Mouse (Mus musculus) embryo, embryonic 9.5 days (tissue): Measurements from ENCODE around the gene Cdhr2.

Source experiments
- DNase-seq: peaks from one replicate; pipeline ENCODE4 v3.0.0-alpha.2; 2017; ENCODE audit errors: extremely low spot score

Cdhr2 gene

DNA sequence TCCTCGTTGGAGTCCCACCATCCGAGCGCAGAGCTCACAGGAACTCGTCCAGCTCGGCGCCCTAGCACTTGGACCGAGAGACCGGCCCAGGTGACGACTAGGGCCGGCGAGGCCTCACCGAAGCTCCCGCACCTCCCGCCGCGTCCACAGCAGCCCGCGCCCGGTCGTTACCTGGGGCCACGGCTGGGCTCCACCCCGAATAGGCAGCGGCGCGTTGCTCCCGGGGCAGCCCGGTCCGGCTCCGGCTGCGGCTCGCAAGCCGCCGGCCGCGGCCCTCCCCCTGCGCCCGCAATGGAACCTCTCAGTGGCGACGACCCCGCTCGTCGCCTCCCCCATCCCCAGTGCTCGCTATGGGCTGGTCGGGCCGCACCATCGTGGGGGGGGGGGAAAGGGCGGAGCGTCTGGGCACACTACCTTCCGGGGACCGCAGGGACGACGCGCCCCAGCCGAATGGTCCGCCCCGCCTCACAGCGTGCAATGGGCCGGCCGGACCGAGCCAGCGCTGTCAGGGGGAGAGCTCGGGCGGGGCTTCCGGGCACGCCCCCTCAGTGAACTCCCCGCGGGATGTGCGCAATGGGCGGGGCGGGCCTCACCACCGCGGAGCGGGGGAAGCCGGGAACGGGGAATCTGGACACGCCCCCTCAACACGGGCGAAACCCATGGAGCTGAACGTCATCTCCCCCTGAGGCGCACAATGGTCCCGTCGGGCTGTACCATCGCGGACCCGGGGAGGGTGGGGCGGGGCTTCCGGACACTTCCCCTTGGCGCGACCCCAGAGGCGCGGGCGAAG is 7.5 kb upstream of the Cdhr2 start, which contains the start of gene Rnf44:
Rnf44 (minus strand) TSS at position 350 of the 790 bp plus-strand sequence.
- DNase-seq = peak; percentile 100

DNA sequence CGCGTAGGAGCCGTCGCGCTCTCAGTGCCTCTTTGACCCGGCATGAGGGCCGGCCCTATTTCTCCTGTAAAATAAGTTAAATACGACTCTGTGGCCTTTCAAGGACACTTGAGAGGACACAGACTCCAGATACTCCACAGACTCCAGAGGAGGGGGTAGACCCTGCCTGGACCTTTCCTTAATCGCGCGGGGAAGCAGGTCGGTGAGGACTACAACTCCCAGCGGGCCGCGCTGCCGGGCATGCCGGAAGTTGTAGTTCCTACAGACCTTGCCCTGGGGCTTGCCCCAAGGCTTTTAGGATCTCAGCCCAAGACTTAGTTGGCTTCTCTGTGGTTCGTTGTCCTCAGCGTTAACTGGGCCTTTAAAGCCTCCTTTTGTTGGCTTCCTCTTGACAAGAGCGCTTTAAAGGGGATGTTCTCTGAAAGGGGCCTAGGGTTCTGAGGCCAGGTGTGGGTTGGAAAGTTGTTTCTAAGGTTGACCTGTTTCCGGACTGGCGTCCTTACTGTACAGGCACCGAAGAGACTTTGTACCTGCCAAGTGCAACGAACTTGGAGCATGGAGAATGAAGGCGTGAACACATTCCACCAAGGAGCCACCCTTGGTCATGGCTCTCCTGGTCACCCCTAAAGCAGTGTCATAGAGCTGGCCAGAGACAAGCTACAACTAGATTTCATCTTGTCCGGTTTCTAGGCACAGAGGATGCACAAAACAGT is 6.8 kb upstream of the Cdhr2 start:
- no peak for DNase-seq

DNA sequence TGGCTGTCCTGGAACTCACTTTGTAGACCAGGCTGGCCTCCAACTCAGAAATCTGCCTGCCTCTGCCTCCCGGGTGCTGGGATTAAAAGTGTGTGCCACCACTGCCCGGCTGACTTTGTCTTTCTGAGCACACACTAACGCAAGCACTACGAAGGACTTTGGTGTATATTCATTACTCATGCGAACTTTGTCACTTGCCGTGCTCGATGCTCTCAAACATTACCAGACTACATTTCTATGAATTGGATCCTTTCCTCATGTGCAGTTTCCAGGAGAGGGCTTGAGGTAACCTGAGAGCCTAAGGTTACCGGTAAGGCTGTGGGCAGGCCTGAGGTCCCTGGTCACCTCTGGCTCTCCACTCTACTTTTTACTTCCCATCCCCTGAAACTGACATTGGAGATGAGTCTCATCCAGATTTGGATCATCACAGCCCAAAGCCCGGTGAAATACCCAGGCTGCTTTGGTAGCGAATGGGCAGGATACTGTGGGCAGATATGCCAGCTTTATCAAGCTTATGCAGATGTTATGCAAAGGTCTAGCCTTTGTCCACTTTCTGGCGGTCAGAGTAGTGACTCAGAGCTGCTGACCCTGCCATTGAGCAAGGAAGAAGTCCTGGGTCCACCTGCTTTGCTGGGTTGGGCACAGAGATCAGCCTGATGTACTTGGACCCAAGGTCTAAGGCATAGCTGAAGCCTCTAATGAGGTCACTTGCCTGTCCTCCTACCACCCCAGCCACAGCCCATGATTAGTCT is 5.6 kb upstream of the Cdhr2 start:
- no peak for DNase-seq

DNA sequence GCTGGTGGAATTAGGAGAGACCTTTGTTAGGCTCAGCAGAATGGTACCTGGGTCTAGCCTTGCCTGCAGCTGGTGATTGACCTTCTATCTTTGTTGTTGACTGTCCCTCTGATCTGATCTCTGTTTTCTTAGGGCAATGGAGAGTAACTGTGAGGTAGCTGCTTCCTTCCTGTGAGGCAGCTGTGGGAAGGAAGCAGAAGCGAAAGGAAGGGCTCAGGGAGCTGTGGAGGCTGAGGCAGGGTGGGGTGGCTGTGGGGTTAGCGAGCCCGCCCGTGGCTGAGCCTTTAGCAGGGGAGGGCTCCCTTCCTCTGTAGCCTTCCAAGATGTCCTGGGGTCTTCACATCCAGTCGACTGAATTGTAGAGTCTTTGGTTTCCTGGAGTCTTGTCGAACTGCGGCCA is 1.2 kb downstream of the Cdhr2 start:
- no peak for DNase-seq

DNA sequence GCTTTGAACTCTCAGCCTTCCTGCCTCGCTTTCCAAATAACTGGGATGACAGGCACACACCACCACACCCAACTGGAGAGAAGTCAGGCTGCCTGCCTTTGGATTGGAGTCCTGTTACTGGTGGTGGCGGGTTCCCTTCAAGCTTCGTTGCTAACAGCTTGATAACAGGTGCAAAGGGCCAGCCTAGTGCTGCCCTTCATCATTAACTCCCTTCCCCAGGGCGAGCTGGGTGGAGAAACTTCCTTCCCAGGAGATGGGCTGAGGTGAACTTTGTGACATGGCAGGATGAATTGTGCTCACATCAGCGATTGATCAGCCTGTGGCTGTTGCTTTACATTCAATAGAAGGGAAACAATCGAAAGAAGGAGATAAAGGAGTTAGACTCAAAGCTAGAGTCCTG is 3.6 kb downstream of the Cdhr2 start:
- no peak for DNase-seq

DNA sequence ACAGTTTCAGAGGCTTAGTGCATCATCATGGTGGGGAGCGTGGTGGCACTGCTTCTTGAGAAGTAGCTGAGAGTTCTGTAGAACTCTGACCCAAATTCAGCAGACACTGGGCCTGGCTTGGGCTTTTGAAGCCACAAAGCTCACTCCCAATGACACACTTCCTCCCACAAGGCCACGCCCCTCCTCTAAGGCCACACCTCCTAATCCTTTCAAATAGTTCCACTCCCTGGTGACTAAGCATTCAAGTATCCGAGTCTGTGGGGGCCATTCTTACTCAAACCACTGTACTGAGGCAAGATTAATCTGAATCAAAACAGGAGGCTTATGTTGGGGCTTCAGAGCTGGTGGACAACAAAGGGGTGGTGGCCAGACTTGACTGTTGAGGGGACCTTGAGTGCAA is 9.6 kb downstream of the Cdhr2 start:
- no peak for DNase-seq

DNA sequence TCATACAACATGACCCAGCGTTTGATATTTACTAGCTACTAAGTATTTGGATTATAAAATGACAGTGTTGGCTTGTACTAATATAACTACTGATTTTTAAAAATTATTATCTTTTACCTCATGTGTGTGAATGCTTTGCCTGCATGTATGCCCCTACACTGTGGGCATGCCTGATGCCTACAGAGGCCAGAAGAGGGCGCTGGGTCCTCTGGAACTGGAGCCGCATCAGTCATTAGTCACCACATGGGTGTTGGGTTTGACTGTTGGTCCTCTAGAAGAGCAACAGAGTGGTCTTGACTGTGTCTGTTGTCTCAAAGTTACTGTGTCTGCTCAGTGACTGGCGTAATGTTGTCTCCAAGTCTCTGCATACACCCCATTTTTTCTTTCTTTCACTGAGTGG is 13.1 kb downstream of the Cdhr2 start:
- no peak for DNase-seq

DNA sequence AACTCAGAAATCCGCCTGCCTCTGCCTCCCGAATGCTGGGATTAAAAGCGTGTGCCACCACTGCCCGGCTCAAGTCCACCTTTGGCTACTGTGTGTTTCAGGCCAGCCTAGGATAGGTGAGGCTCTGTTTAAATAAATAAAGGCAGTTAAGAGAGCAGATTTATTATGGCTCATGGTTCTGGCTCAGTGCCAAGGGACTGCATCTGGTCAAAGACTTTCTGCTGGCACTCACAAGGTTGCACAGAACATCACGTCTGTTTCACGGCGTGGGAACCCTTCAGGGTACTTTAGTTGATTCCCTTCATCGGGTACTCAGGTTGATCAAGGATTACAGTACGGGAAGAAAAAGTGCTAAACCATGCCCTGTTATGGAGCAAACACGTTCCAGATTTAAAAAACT is 13.7 kb downstream of the Cdhr2 start:
- DNase-seq = no peak

DNA sequence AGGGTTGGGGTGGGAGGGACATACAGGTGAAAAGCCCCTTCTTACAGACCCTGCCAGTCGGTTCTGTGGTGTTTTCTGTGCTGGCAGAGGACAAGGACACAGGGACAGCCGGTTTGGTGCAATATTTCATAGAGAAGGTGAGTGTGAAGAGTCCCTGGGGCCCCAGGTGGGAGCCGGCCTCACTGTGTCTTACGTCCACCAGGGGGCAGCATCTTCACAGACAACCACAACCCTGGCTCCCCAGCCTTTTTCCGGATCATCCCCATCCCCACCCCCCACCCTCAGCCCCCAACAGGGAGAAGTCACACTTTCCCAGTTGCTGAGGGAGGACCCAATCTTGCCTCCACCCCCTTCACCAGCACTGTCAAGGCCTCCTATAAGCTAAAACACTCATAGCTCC is 15.7 kb downstream of the Cdhr2 start:
- peak; percentile 50 for DNase-seq

DNA sequence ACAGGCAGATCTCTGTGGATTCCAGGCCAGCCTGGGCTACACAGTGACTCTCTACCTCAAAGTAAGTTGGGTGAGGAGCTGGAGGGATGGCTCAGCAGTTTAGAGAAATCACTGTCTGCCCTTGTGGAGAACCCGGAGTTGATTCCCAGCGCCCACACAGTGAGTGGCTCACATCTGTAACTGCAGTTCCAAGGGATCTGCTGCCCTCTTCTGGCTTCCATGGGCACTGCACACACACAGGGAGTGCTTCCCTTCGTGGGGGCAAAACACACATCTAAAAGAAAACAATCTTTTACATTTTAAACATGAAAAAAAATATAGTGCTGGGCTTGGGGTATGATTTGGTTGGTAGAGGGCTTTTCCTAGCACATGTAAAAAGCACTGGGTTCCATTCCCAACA is 21.9 kb downstream of the Cdhr2 start:
- DNase-seq = no peak

DNA sequence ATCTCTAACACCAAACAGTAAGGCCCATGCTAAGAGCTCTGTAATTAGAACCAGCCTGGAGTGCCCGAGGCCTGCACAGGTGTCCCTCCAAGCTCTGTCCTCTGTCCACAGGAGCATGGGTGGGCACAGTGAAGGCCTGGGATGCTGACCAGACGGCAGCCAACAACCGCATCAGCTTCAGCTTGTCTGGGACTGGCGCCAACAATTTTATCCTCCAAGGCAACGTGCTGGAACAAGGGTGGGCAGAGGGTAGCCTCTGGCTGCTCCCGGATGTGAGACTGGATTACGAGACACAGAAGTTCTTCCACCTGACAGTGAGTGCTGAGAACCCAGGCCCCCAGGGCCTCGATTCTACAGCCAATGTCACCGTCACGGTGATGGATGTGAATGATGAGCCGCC is 24.9 kb downstream of the Cdhr2 start:
- no peak for DNase-seq

DNA sequence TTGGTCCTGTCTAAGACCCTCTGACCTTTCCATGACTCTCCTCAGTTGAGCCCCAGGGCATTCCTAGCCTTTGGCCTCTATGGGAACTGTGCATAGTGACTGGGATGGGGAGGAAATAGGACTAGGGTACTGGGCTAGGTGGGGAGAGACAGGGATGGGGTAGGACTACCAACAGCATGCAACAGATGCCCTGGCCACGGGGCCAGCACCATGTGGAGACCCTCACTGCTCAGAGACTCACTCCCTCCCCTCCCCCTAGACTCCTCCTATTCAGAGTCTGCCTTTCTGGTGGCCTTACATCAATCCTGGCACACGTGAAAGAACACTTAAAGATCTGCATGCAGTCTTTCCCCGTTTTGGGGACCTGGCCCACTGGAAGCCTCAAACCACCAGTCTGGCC is 35.7 kb downstream of the Cdhr2 start:
- no peak for DNase-seq

DNA sequence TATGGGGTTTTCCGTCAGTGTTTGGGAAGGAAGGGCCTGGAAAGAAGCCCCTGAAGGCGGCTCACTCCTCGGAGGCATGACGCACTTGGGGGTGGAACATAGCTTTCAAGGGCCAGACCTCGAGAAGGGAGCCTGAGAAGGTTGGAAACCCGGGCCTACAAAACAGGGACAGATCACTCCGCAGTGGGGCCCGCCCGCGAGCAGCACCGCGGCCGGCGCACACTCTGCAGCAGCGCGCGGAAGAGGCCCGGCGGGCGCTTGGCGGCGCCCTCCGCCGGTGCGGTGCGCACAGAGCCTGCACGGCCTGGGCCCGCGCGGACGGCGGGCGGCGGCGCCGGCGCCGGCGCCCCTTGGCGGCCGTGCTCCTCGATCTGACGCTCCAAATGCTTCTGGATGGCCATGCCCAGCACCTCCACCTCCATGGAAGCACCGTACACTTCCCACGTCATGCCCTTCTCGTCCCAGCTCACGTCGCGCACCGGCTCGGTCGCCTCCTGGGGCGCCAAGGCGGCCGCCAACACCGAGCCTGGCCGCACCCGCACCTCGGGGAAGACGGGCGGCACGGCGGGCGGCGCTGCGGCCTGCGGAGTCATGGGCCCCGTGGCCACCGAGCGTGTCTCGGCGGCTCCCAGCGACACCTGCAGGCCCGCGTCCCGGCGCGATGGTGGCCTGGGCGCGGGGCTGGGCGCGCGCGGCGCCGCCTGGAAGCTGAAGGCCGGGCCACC is 36.4 kb downstream of the Cdhr2 start:
- peak; percentile 44 for DNase-seq

DNA sequence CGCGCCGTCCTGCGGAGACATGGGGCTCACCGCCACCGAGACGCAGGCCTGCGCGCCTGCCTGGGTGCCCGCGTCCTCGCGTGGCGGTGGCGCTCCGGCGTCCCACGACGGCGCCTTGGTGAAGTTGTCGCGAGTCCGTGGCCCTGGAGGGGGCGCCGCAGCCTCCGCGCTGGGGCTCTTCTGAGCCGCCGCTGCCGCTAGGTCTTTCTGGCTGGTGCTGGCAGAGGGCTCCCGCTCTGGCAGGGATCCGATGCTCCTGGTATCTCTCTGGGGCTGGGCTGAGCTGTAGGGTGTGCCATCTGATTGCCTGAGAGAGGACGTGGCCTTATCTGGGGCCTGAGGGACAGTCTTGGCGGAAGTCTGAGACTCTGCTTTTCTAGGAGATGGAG is 36.9 kb downstream of the Cdhr2 start:
- DNase-seq = no peak

DNA sequence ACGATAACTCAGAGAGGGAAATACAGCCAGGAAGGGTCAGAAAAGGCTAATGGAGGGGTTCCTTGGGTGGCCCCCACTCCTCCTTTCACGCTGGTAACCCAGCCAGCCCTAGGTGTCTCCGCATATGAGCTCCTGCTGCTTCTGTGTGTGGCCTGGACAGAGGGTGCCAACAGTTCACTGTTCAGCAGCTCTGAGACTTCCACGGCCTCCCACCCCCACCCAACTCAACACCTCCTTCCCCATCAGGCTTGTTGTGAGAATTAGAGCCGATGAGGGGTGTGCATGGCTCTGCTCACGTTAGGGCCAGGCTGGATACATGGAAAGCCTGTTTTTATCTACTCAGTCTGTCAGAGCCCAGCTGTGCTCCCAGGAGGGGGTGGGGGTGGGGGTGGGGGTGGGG is 44.8 kb downstream of the Cdhr2 start:
- DNase-seq = no peak

DNA sequence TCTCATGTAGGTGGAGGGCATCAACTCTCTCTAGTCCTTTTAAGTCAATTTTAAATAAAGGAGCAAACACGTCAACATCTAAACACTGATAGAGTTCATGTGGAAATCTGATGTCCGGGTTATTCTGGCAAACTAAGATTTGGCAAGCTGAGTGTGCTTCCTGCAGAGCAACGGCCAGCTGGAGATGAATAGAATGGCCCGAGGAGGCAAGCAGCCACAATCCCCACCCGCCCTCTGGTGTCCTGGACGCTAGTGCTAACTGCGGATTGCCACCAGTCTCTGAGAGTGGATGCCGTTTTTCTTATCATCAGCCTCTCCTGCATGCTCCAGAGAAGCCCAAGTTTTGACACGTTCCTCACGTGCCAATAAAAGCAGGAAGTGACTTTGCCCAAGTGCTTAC is 45.6 kb downstream of the Cdhr2 start:
- DNase-seq = no peak

DNA sequence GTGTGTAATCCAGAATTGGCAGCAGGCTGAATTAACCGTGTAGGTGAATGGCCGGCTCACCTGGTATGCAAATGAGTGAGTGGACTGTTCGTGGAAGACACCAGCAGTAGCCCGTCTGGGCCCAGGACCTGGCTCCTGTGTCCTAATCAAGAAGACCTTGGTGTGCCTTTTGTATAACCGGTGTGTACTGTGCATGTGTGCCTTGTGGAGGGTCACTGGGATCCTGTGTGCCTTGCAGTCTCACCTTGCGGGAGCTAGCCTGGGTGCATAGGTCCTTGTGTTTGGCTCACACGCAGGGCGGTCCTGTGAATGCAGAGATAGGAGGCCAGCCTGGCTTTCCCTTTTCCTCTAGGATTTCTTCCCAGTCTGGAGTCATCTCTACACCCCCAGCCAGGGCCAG is 46.9 kb downstream of the Cdhr2 start:
- no peak for DNase-seq

DNA sequence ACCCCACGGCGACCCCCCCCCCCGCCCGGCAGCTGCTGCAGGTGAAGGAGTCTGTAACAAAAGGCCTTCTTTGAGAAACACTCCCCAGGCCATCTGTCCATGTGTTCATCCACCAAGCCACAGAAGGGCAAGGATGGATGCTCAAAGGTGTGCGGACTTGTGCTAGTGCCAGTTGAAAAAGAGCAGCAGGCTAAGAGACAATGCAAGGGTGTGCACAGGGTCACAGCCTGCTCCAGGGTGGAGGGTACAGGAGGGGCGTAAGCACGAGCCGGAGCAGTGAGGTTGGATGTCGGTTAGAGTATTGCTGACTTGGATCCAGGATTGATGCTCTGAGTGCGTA is 47.4 kb downstream of the Cdhr2 start:
- no peak for DNase-seq

DNA sequence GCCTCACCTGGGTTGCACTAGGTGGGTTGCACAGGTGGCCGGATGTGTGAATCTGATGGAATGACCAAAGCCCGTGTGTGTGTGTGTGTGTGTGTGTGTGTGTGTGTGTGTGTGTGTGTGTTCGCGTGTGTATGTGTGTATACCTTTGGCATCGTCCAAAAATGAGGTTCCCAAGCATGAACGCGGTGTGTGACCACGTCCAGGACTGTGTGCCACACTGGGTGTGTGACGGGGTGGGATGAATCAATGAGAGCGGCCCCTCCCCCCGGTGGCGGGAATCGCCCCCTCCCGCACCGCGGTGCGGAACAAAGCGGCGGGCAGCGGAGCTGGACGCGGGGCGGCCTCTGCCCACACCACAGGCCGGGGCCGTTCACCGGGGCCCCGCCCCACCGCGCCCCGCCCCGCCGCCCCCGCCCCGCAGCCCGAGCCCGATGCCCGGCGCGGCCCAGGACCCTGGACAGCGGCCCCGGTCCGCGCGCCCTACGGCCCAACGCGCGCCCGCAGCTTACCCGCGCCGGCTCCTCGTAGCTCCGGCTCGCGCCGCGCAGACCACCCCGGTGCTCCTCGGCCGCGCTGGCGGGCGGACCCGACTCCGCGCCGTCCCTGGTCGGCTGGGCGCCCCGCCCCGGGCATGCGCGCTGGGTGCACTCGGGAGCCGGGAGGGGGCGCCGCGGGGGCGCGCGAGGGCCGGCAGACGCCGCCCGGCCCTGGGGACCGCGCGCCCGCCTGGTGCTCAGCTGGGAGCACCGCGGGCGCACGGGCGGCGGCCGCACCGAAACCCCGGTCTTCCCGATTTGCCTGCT is 48.0 kb downstream of the Cdhr2 start:
- DNase-seq = peak; percentile 63

DNA sequence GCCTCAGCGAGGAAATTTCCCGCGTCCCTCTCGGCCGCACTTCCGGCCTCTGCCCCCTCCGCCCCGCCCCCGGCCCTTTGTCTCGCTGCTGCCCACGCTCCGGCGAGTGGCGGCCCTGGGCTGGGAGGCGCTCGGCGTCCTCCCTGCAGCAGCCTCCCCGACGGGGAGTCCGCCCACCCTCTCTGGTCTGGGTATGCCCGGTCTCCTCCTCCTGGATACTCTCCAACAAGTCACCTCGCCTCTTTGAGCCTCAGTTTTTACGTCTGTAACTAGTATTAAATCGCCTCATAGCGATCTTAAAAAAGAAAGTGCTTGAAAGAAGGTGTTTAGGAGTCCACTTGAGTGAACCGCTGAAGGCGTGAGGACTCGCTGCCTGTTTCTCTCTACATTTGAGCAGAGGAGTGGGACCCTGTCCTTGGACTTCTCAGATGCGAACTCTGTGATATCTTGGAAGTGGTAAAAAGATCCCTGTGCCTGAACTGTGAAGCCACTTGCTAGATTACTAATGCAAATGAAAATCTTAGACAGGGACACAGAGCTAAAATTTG is 48.7 kb downstream of the Cdhr2 start, which contains the start of gene Gprin1:
Gprin1 (minus strand) TSS at position 11 of the 548 bp plus-strand sequence.
- peak; percentile 52 for DNase-seq

DNA sequence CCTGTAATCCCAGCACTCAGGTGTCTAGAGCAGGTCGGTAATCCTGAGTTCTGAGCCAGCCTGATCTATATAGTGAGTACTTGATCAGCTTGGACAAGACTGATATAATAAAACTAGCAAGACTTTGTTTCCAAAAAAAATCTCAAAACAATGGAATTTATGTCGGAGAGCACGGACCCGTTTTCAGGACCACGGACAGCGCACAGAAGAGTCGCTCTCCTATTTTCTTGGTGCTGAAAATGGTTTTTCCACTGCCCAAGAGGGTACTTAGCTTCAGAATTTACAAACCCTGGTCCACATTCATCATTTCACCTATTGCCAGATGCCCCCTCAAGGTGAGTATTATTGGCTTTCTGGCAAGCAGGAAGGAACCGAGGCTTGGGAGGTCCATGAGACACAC is 49.4 kb downstream of the Cdhr2 start:
- DNase-seq = peak; percentile 48
